Mouse (Mus musculus) myocyte (in vitro differentiated cells): ENCODE measurements around the gene 0610010K14Rik. TPM values are rescaled to one million over a fixed set of nuclear protein-coding genes. Genes with fewer than 3 reads are reported as not detected.
A peak's percentile ranks its signal among the peaks of the same experiment; 100 is the strongest.

Experiments used
- H3K27me3 ChIP-seq: one replicate; pipeline ENCODE4 v1.6.1; 2011; ENCODE audit not compliant: control insufficient read depth, insufficient read depth, insufficient read length
- H3K36me3 ChIP-seq: one replicate; pipeline ENCODE4 v1.6.1; 2011; ENCODE audit not compliant: control insufficient read depth, insufficient read depth
- H3K4me2 ChIP-seq: one replicate; pipeline ENCODE4 v1.6.1; 2011; ENCODE audit warnings: low read depth, control low read depth
- H3K4me3 ChIP-seq: one replicate; pipeline ENCODE4 v1.5.1; 2011; ENCODE audit warnings: mild to moderate bottlenecking, control low read depth, moderate library complexity
- H3K79me2 ChIP-seq: one replicate; pipeline ENCODE4 v1.6.1; 2011; ENCODE audit not compliant: control insufficient read depth, insufficient read depth
- H3ac ChIP-seq: one replicate; pipeline ENCODE4 v1.6.1; 2011; ENCODE audit not compliant: control insufficient read depth, insufficient read length
- CEBPB ChIP-seq: IDR thresholded peaks from 2 replicates; pipeline ENCODE4 v1.6.1; 2011; ENCODE audit warnings: mild to moderate bottlenecking, moderate library complexity; ENCODE audit not compliant: poor library complexity, insufficient read depth, severe bottlenecking
- E2F4 ChIP-seq: IDR thresholded peaks from one replicate; pipeline ENCODE4 v1.6.1; 2011; ENCODE audit warnings: mild to moderate bottlenecking, control low read depth, moderate library complexity; ENCODE audit not compliant: insufficient read depth
- MAX ChIP-seq: IDR thresholded peaks from one replicate; pipeline ENCODE4 v1.6.1; 2011; ENCODE audit warnings: low read depth, mild to moderate bottlenecking, control low read depth
- MYOD1 ChIP-seq, 3 experiments: IDR thresholded peaks; one replicate each; pipeline ENCODE4 v1.6.1; 2011; ENCODE audit warnings: control low read depth in 2 of 3, low read depth in 2 of 3, mild to moderate bottlenecking in 2 of 3, moderate library complexity in 1 of 3; ENCODE audit not compliant: insufficient read length in 2 of 3, control insufficient read depth in 1 of 3
- MYOG ChIP-seq, 3 experiments: IDR thresholded peaks; one replicate each; pipeline ENCODE4 v1.6.1; 2011; ENCODE audit warnings: control low read depth in 2 of 3, low read depth in 2 of 3, mild to moderate bottlenecking in 2 of 3; ENCODE audit not compliant: insufficient read length in 2 of 3, control insufficient read depth in 1 of 3, insufficient read depth in 1 of 3
- POLR2A ChIP-seq: IDR thresholded peaks from one replicate; pipeline ENCODE4 v1.6.1; 2011; ENCODE audit warnings: low read depth, mild to moderate bottlenecking, control low read depth, moderate library complexity; ENCODE audit not compliant: insufficient read length
- POLR2AphosphoS2 ChIP-seq: IDR thresholded peaks from one replicate; pipeline ENCODE4 v1.6.1; 2011; ENCODE audit warnings: low read depth, control low read depth; ENCODE audit not compliant: insufficient read length
- REST ChIP-seq: IDR thresholded peaks from one replicate; pipeline ENCODE4 v1.6.1; 2011; ENCODE audit warnings: mild to moderate bottlenecking, control low read depth, moderate library complexity; ENCODE audit not compliant: insufficient read depth, insufficient read length
- SRF ChIP-seq: IDR thresholded peaks from one replicate; pipeline ENCODE4 v1.6.1; 2011; ENCODE audit warnings: low read depth; ENCODE audit not compliant: control insufficient read depth, insufficient read length
- TCF12 ChIP-seq: IDR thresholded peaks from one replicate; pipeline ENCODE4 v1.6.1; 2011; ENCODE audit warnings: mild to moderate bottlenecking, control low read depth; ENCODE audit not compliant: poor library complexity, insufficient read depth, severe bottlenecking
- TCF3 ChIP-seq: IDR thresholded peaks from one replicate; pipeline ENCODE4 v1.6.1; 2011; ENCODE audit warnings: low read depth, control low read depth; ENCODE audit not compliant: insufficient read length
- USF1 ChIP-seq: IDR thresholded peaks from one replicate; pipeline ENCODE4 v1.6.1; 2011; ENCODE audit warnings: low read depth, mild to moderate bottlenecking, control low read depth, moderate library complexity
- polyA plus RNA-seq: library from polyadenylated mRNA; unstranded; fragments of >200 nt; fragmentation: generic; extraction: Trizol; gene quantifications from one replicate; pipeline ENCODE4 v1.2.1, GENCODE M21; 2012; ENCODE audit warnings: missing spikeins

Gene 0610010K14Rik
- polyA plus RNA-seq, 1 experiment, result 75.5 TPM

GRCm38 (mm10) chr11:70201691-70202090 is 36.0 kb downstream of the 0610010K14Rik start:
- Histone ChIP-seq H3K79me2 (no peaks in the 10 kb centered on the region), H3K4me3 (no peak overlapping the region), H3ac (no peak overlapping the region), H3K27me3 (no peaks in the 10 kb centered on the region), H3K4me2 (no peak overlapping the region), H3K36me3 (no peaks in the 10 kb centered on the region)
- TF ChIP-seq TCF12, result no peak
- TF ChIP-seq MAX, result no peak
- TF ChIP-seq TCF3, result no peak
- no peak for TF ChIP-seq REST
- no peak for TF ChIP-seq E2F4
- no peak for TF ChIP-seq CEBPB
- TF ChIP-seq POLR2AphosphoS2, result no peak
- no peak for TF ChIP-seq POLR2A
- TF ChIP-seq MYOG (IDR thresholded peaks at IDR 0.05; ENCODE audit: control insufficient read depth in 1 of 3, insufficient read depth in 1 of 3, insufficient read length in 2 of 3, low read depth in 2 of 3), result no peak
- TF ChIP-seq SRF, result no peak
- no peak for TF ChIP-seq USF1
- TF ChIP-seq MYOD1 (IDR thresholded peaks at IDR 0.05; ENCODE audit: control insufficient read depth in 1 of 3, insufficient read length in 2 of 3, low read depth in 2 of 3), result no peak

GRCm38 (mm10) chr11:70200036-70200608 is 37.6 kb downstream of the 0610010K14Rik start:
- TF ChIP-seq REST (no peak), USF1 (peak; percentile 37)
- Histone ChIP-seq H3K79me2 (no peaks in the 10 kb centered on the region), H3K4me3 (no peak overlapping the region), H3K27me3 (no peaks in the 10 kb centered on the region), H3K4me2 (peak overlapping the region; percentile 67), H3K36me3 (no peaks in the 10 kb centered on the region), H3ac (no peak overlapping the region)

GRCm38 (mm10) chr11:70199107-70199506 is 38.6 kb downstream of the 0610010K14Rik start:
- H3K4me3 ChIP-seq, result peak overlapping the region; percentile 2
- H3K79me2 ChIP-seq, result no peaks in the 10 kb centered on the region
- H3ac ChIP-seq, result no peak overlapping the region
- H3K4me2 ChIP-seq, result peak overlapping the region; percentile 67
- H3K36me3 ChIP-seq, result no peaks in the 10 kb centered on the region
- TF ChIP-seq POLR2A (no peak), MYOG (IDR thresholded peaks at IDR 0.05; ENCODE audit: control insufficient read depth in 1 of 3, insufficient read depth in 1 of 3, insufficient read length in 2 of 3, low read depth in 2 of 3) (no peak), TCF12 (no peak), SRF (no peak), REST (no peak), MYOD1 (IDR thresholded peaks at IDR 0.05; ENCODE audit: control insufficient read depth in 1 of 3, insufficient read length in 2 of 3, low read depth in 2 of 3) (no peak), POLR2AphosphoS2 (no peak), TCF3 (no peak), USF1 (no peak), MAX (no peak), CEBPB (no peak), E2F4 (no peak)
- H3K27me3 ChIP-seq, result no peaks in the 10 kb centered on the region

- TF ChIP-seq POLR2A (no peak), TCF12 (no peak), CEBPB (peak; percentile 91), USF1 (no peak), E2F4 (no peak)
- Histone ChIP-seq H3K27me3 (no peaks in the 10 kb centered on the region), H3K4me3 (no peak overlapping the region), H3ac (no peak overlapping the region), H3K79me2 (no peaks in the 10 kb centered on the region), H3K36me3 (no peaks in the 10 kb centered on the region), H3K4me2 (peak overlapping the region; percentile 67)
Observed at GRCm38 (mm10) chr11:70198332-70198731, 39.4 kb downstream of the 0610010K14Rik start.

GRCm38 (mm10) chr11:70193354-70194285 is 44.1 kb downstream of the 0610010K14Rik start:
- H3K4me3 ChIP-seq, result no peak overlapping the region
- no peaks in the 10 kb centered on the region for H3K79me2 ChIP-seq
- no peaks in the 10 kb centered on the region for H3K36me3 ChIP-seq
- no peak for TF ChIP-seq TCF12
- no peak for TF ChIP-seq E2F4
- TF ChIP-seq MYOD1 (IDR thresholded peaks at IDR 0.05; ENCODE audit: control insufficient read depth in 1 of 3, insufficient read length in 2 of 3, low read depth in 2 of 3), result peak in 2 of 3 experiments; percentile 35 to 46
- TF ChIP-seq POLR2A, result no peak
- TF ChIP-seq CEBPB, result 0 out of 2 replicates have a peak, but pooled peaks have one; percentile 6
- TF ChIP-seq MYOG (IDR thresholded peaks at IDR 0.05; ENCODE audit: control insufficient read depth in 1 of 3, insufficient read depth in 1 of 3, insufficient read length in 2 of 3, low read depth in 2 of 3), result no peak
- H3K4me2 ChIP-seq, result peak overlapping the region; percentile 45
- H3K27me3 ChIP-seq, result no peaks in the 10 kb centered on the region
- H3ac ChIP-seq, result no peak overlapping the region
